Mouse (Mus musculus) G1E (cell line): ENCODE measurements around the gene Arfip1. TPM values are rescaled to one million over a fixed set of nuclear protein-coding genes. Genes with fewer than 3 reads are reported as not detected.
A peak's percentile ranks its signal among the peaks of the same experiment; 100 is the strongest.
"Not testable (repeated sequence)": the region's sequence is repeated elsewhere in the genome, so short reads cannot be mapped to it uniquely, and the experiment has no call there.

ENCODE experiments used
- ATAC-seq: 2 replicates; pipeline ENCODE4 v1.8.0; 2016; ENCODE audit warnings: mild to moderate bottlenecking; ENCODE audit not compliant: insufficient number of reproducible peaks, poor library complexity, low FRiP score, severe bottlenecking; ENCODE audit errors: extremely low read depth
- DNase-seq: peaks from one replicate; pipeline ENCODE4 v3.0.0; 2012; ENCODE audit warnings: low spot score
- H3K27me3 ChIP-seq: 2 replicates; pipeline ENCODE4 v1.6.1; 2012; ENCODE audit warnings: mild to moderate bottlenecking, low read length, inconsistent platforms; ENCODE audit not compliant: insufficient read depth
- H3K36me3 ChIP-seq: replicated peaks from 2 replicates; pipeline ENCODE3; 2012; ENCODE audit warnings: mild to moderate bottlenecking, inconsistent platforms
- H3K4me1 ChIP-seq: 2 replicates; pipeline ENCODE4 v1.6.1; 2012; ENCODE audit warnings: low read depth, low read length, inconsistent platforms, mixed read lengths; ENCODE audit not compliant: insufficient read depth
- H3K4me3 ChIP-seq: 2 replicates; pipeline ENCODE4 v1.5.1; 2012; ENCODE audit warnings: low read depth, mild to moderate bottlenecking, inconsistent platforms, low read length, moderate library complexity, mixed read lengths
- H3K9me3 ChIP-seq: replicated peaks from 2 replicates; pipeline ENCODE4 v1.6.1; 2012; ENCODE audit warnings: inconsistent platforms
- CTCF ChIP-seq: IDR thresholded peaks from 2 replicates; pipeline ENCODE4 v1.5.1; 2012; ENCODE audit warnings: low read depth, low read length, inconsistent platforms, mixed read lengths
- GATA1 ChIP-seq: IDR thresholded peaks from 2 replicates; pipeline ENCODE4 v1.6.1; 2012; ENCODE audit warnings: borderline replicate concordance, low read length, inconsistent platforms, mixed read lengths
- GATA2 ChIP-seq: IDR thresholded peaks from 2 replicates; pipeline ENCODE4 v1.6.1; 2012; ENCODE audit warnings: low read depth, low read length, inconsistent platforms, borderline replicate concordance
- POLR2AphosphoS5 ChIP-seq: IDR thresholded peaks from 2 replicates; pipeline ENCODE4 v1.6.1; 2012; ENCODE audit warnings: low read depth, low read length, inconsistent platforms; ENCODE audit not compliant: insufficient replicate concordance
- TAL1 ChIP-seq: conservative IDR thresholded peaks from 2 replicates; pipeline ENCODE4 v1.6.1; 2012; ENCODE audit warnings: low read depth, low read length, inconsistent platforms, mixed read lengths
- polyA plus RNA-seq: library from polyadenylated mRNA; stranded (reverse); fragments of >175 nt; gene quantifications from 2 replicates; pipeline ENCODE4 v1.2.3, GENCODE M21; 2012
- total RNA-seq, 2 experiments: library from RNA; stranded (forward) in 1 of 2; stranded (reverse) in 1 of 2; fragments of 200-1000 nt in 1 of 2; fragments of >200 nt in 1 of 2; fragmentation: Nextera tagmentation in 1 of 2; gene quantifications; 2 replicates each; pipeline ENCODE4 v1.2.3; 2014 to 2017

Arfip1 gene
- total and polyA plus RNA-seq, 3 experiments, result 28.3 to 92.9 (median 62.5) TPM

DNA sequence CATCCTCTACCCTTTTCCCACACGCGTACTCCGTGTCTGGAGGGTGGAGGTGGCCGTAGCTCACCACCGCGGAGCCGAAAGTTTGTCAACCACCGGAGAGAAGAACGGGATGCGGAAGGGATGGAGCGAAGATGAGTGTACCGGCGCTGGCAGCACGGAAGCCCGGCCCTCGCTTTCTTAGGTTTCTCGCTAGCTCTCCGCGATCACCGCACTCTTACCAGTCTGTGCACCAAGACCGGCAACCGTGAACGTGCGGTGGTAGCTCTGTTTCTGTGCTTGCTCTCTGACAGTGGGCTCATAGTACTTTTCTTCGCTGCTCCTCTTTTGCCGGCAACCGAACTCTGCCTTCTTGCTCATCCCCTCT lies 470 bp upstream of the Arfip1 start:
- Histone ChIP-seq H3K27me3 (no peaks in the 10 kb centered on the region), H3K4me1 (peaks cover 35% of the 10 kb centered on the region), H3K36me3 (no peaks in the 10 kb centered on the region), H3K9me3 (no peaks in the 10 kb centered on the region), H3K4me3 (peak overlapping the region; percentile 89)
- no peak for DNase-seq
- no peak for TF ChIP-seq CTCF
- TF ChIP-seq TAL1, result no peak
- TF ChIP-seq GATA2, result no peak
- no peak for TF ChIP-seq POLR2AphosphoS5
- TF ChIP-seq GATA1, result no peak
- no peak for ATAC-seq

DNA sequence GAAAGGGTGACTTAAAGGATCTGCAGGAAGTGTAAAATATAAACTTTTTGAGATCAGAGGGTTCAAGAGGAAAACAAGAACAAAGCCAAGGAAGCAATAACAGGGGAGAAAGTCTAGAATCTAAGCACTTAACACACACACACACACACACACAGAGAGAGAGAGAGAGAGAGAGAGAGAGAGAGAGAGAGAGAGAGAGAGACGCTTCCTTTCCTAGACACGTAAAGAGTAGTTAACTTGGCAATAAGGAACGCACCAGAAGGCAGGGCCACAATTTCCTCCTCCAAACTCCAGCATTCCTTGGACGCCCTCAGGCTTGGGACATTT lies 766 bp downstream of the Arfip1 start:
- peaks cover 33% of the 10 kb centered on the region for H3K4me1 ChIP-seq
- ATAC-seq (no peak), DNase-seq (no peak)
- no peaks in the 10 kb centered on the region for H3K36me3 ChIP-seq
- no peaks in the 10 kb centered on the region for H3K9me3 ChIP-seq
- no peak for TF ChIP-seq GATA1
- no peak for TF ChIP-seq POLR2AphosphoS5
- no peak for TF ChIP-seq CTCF
- no peak for TF ChIP-seq TAL1
- no peak for TF ChIP-seq GATA2
- H3K4me3 ChIP-seq, result peak overlapping the region; percentile 89
- H3K27me3 ChIP-seq, result no peaks in the 10 kb centered on the region

DNA sequence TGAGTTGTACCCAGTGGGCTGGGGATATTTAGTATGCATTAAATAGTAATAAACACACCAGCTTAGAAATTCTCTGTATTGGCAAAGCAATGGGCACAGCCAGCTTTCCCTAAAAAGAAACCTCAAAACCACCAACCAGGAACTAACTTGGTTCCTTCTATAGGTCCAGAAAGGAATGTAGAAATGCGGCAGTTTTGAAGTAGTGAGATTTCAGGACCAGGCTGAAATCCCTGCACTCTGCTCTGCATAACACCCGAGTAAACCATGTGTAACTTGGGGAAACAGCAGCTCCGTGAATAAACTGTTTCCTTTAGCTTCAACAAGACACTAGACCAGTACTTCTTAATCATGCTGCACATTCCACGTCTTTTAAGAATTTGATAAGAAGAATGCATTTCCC lies 1.7 kb downstream of the Arfip1 start:
- no peaks in the 10 kb centered on the region for H3K27me3 ChIP-seq
- no peak for DNase-seq
- no peaks in the 10 kb centered on the region for H3K9me3 ChIP-seq
- H3K4me3 ChIP-seq, result no peak overlapping the region
- H3K36me3 ChIP-seq, result no peaks in the 10 kb centered on the region
- TF ChIP-seq GATA1 (no peak), TAL1 (no peak), POLR2AphosphoS5 (no peak), CTCF (no peak)
- no peak for ATAC-seq
- peaks cover 34% of the 10 kb centered on the region for H3K4me1 ChIP-seq

DNA sequence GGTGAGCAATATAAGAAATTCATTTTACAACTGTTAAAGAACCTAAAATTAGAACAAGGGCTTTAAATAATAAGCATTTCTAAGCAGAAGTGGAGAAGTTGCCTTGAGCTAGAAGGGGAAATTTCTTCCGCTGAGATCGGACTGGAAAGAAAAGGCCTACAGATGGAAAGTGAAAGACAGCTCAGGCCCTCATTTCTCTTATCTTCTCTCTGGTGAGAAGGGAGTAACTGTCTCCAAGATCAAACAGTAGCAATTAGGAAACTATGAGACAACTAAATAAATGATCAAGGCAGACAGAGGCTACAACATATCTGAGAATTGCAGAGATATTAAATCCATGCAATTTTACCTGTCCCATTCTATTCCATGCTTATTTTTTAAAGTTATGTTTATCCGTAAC lies 11.9 kb downstream of the Arfip1 start:
- no peak for ATAC-seq
- H3K36me3 ChIP-seq, result peaks cover 8% of the 10 kb centered on the region
- H3K27me3 ChIP-seq, result no peaks in the 10 kb centered on the region
- H3K4me3 ChIP-seq, result no peak overlapping the region
- TF ChIP-seq TAL1 (no peak), GATA2 (no peak), GATA1 (no peak), CTCF (no peak)
- DNase-seq, result no peak
- no peaks in the 10 kb centered on the region; the same call in 1 of the 2 replicates for H3K4me1 ChIP-seq
- H3K9me3 ChIP-seq, result no peaks in the 10 kb centered on the region

DNA sequence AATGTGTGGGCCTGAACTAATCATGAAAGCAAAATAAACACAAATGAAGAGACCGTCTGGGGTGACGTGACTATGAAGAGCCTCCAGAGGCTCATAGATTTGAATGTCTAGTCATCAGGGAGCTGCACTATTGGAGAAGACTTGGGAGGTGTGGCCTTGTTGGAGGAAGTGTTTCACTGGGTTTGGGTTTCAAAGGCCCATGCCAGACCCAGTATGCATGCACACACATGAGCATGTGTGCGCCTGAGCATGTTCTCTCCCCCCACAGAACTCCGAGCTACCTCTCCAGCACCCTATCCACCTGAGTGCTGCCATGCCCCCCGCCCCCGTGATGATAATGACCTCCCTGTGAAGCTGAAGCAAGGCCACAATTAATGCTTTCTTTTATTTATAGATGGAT lies 12.8 kb downstream of the Arfip1 start:
- no peak for ATAC-seq
- TF ChIP-seq POLR2AphosphoS5, result no peak
- no peak for TF ChIP-seq CTCF
- TF ChIP-seq GATA1, result no peak
- TF ChIP-seq GATA2, result no peak
- TF ChIP-seq TAL1, result no peak
- no peak for DNase-seq
- Histone ChIP-seq H3K4me1 (no peaks in the 10 kb centered on the region; the same call in 1 of the 2 replicates), H3K27me3 (no peaks in the 10 kb centered on the region), H3K9me3 (no peaks in the 10 kb centered on the region), H3K4me3 (no peak overlapping the region), H3K36me3 (peaks cover 8% of the 10 kb centered on the region)

DNA sequence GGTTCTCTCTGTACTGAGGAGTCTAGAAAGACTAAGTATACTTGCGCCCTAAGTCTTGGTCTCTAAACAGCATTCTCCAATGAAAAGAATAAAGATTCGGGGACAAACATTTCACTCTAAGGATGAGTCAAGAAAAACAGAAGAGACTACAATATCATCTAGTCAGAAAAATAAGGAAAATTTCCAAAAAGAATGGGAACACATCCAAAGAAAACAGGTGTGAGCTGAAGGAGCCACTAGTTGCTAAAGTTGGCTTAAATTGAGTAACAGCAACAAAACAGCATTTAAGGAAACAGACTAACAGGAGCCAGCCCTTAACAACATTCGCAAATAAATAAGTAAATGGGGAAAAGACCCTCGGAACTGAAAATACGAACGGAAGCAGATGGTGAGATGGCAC lies 13.9 kb downstream of the Arfip1 start:
- no peak for TF ChIP-seq GATA2
- no peak for TF ChIP-seq POLR2AphosphoS5
- DNase-seq, result no peak
- Histone ChIP-seq H3K9me3 (no peaks in the 10 kb centered on the region), H3K36me3 (peaks cover 8% of the 10 kb centered on the region), H3K27me3 (no peaks in the 10 kb centered on the region), H3K4me1 (peaks cover under 1% of the 10 kb centered on the region; the same call in 1 of the 2 replicates), H3K4me3 (no peak overlapping the region)
- ATAC-seq, result no peak

DNA sequence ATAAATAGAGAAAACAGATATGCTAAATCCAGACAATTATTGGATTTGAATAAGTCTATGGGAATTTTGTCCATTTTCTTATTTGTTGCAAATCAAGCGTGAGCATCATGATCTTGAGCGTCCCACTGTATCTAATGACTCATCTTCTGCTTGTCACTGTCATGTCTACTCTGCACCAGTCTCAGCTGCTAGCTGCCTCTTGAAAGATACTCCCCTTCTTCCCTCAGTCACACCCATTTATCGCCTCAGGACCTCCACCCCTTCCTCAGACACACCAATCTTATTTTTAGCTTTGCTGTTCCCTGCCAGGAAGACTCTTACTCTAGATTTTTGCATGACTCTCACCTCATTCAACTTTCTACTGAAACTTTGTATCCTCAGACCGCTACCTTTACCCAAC lies 19.0 kb downstream of the Arfip1 start:
- H3K27me3 ChIP-seq, result no peaks in the 10 kb centered on the region
- H3K36me3 ChIP-seq, result no peaks in the 10 kb centered on the region
- H3K9me3 ChIP-seq, result no peaks in the 10 kb centered on the region
- ATAC-seq, result no peak
- no peak overlapping the region for H3K4me3 ChIP-seq
- no peak for DNase-seq
- no peak for TF ChIP-seq TAL1
- no peak for TF ChIP-seq GATA1
- TF ChIP-seq CTCF, result no peak
- no peak for TF ChIP-seq POLR2AphosphoS5
- TF ChIP-seq GATA2, result no peak
- H3K4me1 ChIP-seq, result peaks cover 3% of the 10 kb centered on the region; the same call in 1 of the 2 replicates

DNA sequence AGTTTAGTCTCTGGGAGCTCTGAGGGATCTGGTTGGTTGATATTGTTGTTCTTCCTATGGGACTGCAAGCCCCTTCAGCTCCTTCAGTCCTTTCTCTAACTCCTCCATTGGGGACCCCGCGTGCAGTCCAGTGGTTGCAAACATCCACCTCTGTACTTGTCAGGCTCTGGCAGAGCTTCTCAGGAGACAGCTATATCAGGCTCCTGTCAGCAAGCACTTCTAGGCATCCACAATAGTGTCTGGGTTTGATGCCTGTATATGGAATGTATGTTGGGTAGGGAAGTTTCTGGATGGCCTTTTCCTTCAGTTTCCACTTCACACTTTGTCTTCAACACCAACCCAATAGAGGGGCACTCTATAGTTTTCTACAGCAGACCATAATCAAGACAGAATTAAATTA lies 19.5 kb downstream of the Arfip1 start:
- not testable (repeated sequence) for ATAC-seq, H3K9me3 ChIP-seq, DNase-seq

More for the DNA sequence above, 19.5 kb downstream of the Arfip1 start:
- not testable (repeated sequence) for H3K36me3 ChIP-seq, H3K4me1 ChIP-seq, H3K27me3 ChIP-seq, H3K4me3 ChIP-seq
